ENCODE assay signal across 8 mouse cellular contexts in genomic region chr19:4000119-4000900, GRCm38 (mm10). TPM values are rescaled to one million over a fixed set of nuclear protein-coding genes. Genes with fewer than 3 reads are reported as not detected.
A peak's percentile ranks its signal among the peaks of the same experiment; 100 is the strongest.
DNase-seq lines count a peak whose midpoint lies in the region; ATAC-seq and TF ChIP-seq lines count a peak whose summit lies in the region.

Gene Nudt8 (plus strand): TSS chr19:4000580.
Gene Gm49405 (plus strand): TSS chr19:4000626.

- H3K27me3 ChIP-seq in C2C12 (ENCODE audit: control insufficient read depth, insufficient read depth, insufficient read length) (no peaks in the 10 kb centered on the region), myocyte (ENCODE audit: control insufficient read depth, insufficient read depth, insufficient read length) (no peaks in the 10 kb centered on the region)
- H3K27me3 ChIP-seq in erythroblast, embryonic 14.5 days (ENCODE audit: control insufficient read depth) = no peaks in the 10 kb centered on the region; the same call in 1 of the 2 replicates
- H3K27me3 ChIP-seq in heart, embryonic 11.5 days (ENCODE audit: control insufficient read depth, insufficient read depth, low read length) = no peaks in the 10 kb centered on the region
- no peaks in the 10 kb centered on the region for H3K27me3 ChIP-seq in kidney, embryonic 16.5 days (ENCODE audit: insufficient read depth, low read length)
- no peaks in the 10 kb centered on the region for H3K27me3 ChIP-seq in liver, adult 2 months (ENCODE audit: control insufficient read depth, insufficient read depth, low read length)
- H3K27me3 ChIP-seq in splenic B cell, adult 2 months (ENCODE audit: control insufficient read depth, insufficient read depth, low read length, poor library complexity, severe bottlenecking) = no peaks in the 10 kb centered on the region

- H3K9me3 ChIP-seq in erythroblast, embryonic 14.5 days (ENCODE audit: control insufficient read depth, low read length) = no peaks in the 10 kb centered on the region
- H3K9me3 ChIP-seq in heart, embryonic 11.5 days (replicated peaks; ENCODE audit: control insufficient read depth, low read length) = no peaks in the 10 kb centered on the region
- H3K9me3 ChIP-seq in kidney, embryonic 16.5 days (ENCODE audit: low read length) = no peaks in the 10 kb centered on the region

- H3K4me1 ChIP-seq in erythroblast, embryonic 14.5 days (ENCODE audit: control insufficient read depth) = peaks cover 30% of the 10 kb centered on the region
- peaks cover 39% of the 10 kb centered on the region for H3K4me1 ChIP-seq in heart, embryonic 11.5 days (ENCODE audit: control insufficient read depth, insufficient read depth, low read length)
- H3K4me1 ChIP-seq in kidney, embryonic 16.5 days (ENCODE audit: insufficient read depth, low read length) = peaks cover 40% of the 10 kb centered on the region
- H3K4me1 ChIP-seq in liver, adult 2 months (ENCODE audit: control insufficient read depth, insufficient read depth, low read length) = peaks cover 13% of the 10 kb centered on the region

- H3K27ac ChIP-seq in heart, embryonic 11.5 days (ENCODE audit: low read depth, low read length) = peak within 1 kb of the TSS; percentile 99
- H3K27ac ChIP-seq in kidney, embryonic 16.5 days (ENCODE audit: low read length) = peak within 1 kb of the TSS; percentile 99
- peak within 1 kb of the TSS; percentile 85 for H3K27ac ChIP-seq in liver, adult 2 months (replicated peaks; ENCODE audit: insufficient read depth, low read depth, low read length)

- H3K36me3 ChIP-seq in C2C12 (ENCODE audit: control insufficient read depth, insufficient read depth) (peaks cover 2% of the 10 kb centered on the region), myocyte (ENCODE audit: control insufficient read depth, insufficient read depth) (peaks cover under 1% of the 10 kb centered on the region)
- H3K36me3 ChIP-seq in erythroblast, embryonic 14.5 days (ENCODE audit: control insufficient read depth) = peaks cover 9% of the 10 kb centered on the region
- H3K36me3 ChIP-seq in heart, embryonic 11.5 days (ENCODE audit: control insufficient read depth, insufficient read depth, low read length) = 0 out of 2 replicates have a peak, but pooled peaks cover 2% of the 10 kb centered on the region
- no peaks in the 10 kb centered on the region for H3K36me3 ChIP-seq in kidney, embryonic 16.5 days (ENCODE audit: insufficient read depth, low read length)
- no peaks in the 10 kb centered on the region for H3K36me3 ChIP-seq in liver, adult 2 months (ENCODE audit: control insufficient read depth, insufficient read depth, low read length)
- H3K36me3 ChIP-seq in splenic B cell, adult 2 months (ENCODE audit: control insufficient read depth, insufficient read depth, low read length, poor library complexity, severe bottlenecking) = no peaks in the 10 kb centered on the region

- H3K79me2 ChIP-seq in C2C12 (ENCODE audit: control insufficient read depth, insufficient read depth) (no peaks in the 10 kb centered on the region), myocyte (ENCODE audit: control insufficient read depth, insufficient read depth) (no peaks in the 10 kb centered on the region)
- H3K79me2 ChIP-seq in liver, adult 2 months (ENCODE audit: control insufficient read depth, insufficient read depth, low read length) = no peaks in the 10 kb centered on the region

- peak within 1 kb of the TSS; percentile 76 for H3ac ChIP-seq in C2C12 (ENCODE audit: control insufficient read depth, insufficient read length, low read depth)
- H3ac ChIP-seq in myocyte (ENCODE audit: control insufficient read depth, insufficient read length) = peak within 1 kb of the TSS; percentile 21

- H3K9ac ChIP-seq in heart, embryonic 11.5 days (ENCODE audit: low read depth, low read length) = peak within 1 kb of the TSS; percentile 89
- H3K9ac ChIP-seq in kidney, embryonic 16.5 days (replicated peaks; ENCODE audit: low read length) = peak within 1 kb of the TSS; percentile 83
- H3K9ac ChIP-seq in liver, adult 2 months (ENCODE audit: low read depth, low read length) = peak within 1 kb of the TSS; percentile 91

- H3K79me3 ChIP-seq in C2C12 (ENCODE audit: low read depth) = no peaks in the 10 kb centered on the region

- H3K4me2 ChIP-seq in heart, embryonic 11.5 days = peak within 1 kb of the TSS; percentile 89
- H3K4me2 ChIP-seq in kidney, embryonic 16.5 days (replicated peaks; ENCODE audit: low read depth, low read length) = peak within 1 kb of the TSS; percentile 82
- peak within 1 kb of the TSS; percentile 87 for H3K4me2 ChIP-seq in myocyte (ENCODE audit: low read depth)

- H3K4me3 ChIP-seq in C2C12 (ENCODE audit: insufficient read depth, poor library complexity, severe bottlenecking) (peak within 1 kb of the TSS; percentile 69), myocyte (peak within 1 kb of the TSS; percentile 35)
- peak within 1 kb of the TSS; percentile 83 for H3K4me3 ChIP-seq in erythroblast, embryonic 14.5 days (replicated peaks)
- H3K4me3 ChIP-seq in heart, embryonic 11.5 days (ENCODE audit: low read depth, low read length) = peak within 1 kb of the TSS; percentile 71
- H3K4me3 ChIP-seq in kidney, embryonic 16.5 days (ENCODE audit: low read length) = peak within 1 kb of the TSS; percentile 64
- H3K4me3 ChIP-seq in liver, adult 2 months (ENCODE audit: insufficient read depth, low read depth, low read length) = peak within 1 kb of the TSS; percentile 82

- TF ChIP-seq CTCF in C2C12 (IDR thresholded peaks at IDR 0.05; ENCODE audit: control insufficient read depth, insufficient read depth, insufficient read length) = peak; percentile 50
- TF ChIP-seq CTCF in brain, embryonic 14.5 days (IDR thresholded peaks at IDR 0.05; ENCODE audit: borderline replicate concordance, extremely low read depth, insufficient read depth, insufficient read length) = peak; percentile 89
- TF ChIP-seq CTCF in liver, adult 2 months (IDR thresholded peaks at IDR 0.05; ENCODE audit: low read depth, low read length) = peak; percentile 83

- ATAC-seq in heart, embryonic 11.5 days (replicated peaks; ENCODE audit: insufficient number of reproducible peaks, low FRiP score, low TSS enrichment) = peak; percentile 85
- peak; percentile 94 for ATAC-seq in kidney, embryonic 16.5 days (ENCODE audit: low FRiP score, low TSS enrichment)

- DNase-seq in brain, embryonic 14.5 days (ENCODE audit: low read depth) = peak; percentile 99
- peak; percentile 95 for DNase-seq in liver, adult 2 months (ENCODE audit: extremely low read depth, low read depth, low spot score)
- peak; percentile 98 for DNase-seq in splenic B cell, adult 2 months (ENCODE audit: low read depth, low spot score)

- under 1% methylated on average over 64 of the region's 64 CpGs for WGBS in heart, embryonic 11.5 days (ENCODE audit: insufficient replicate concordance)
- 0% methylated on average over 64 of the region's 64 CpGs for WGBS in kidney, embryonic 16.5 days
- under 1% methylated on average over 64 of the region's 64 CpGs for WGBS in liver, adult 2 months

- TF ChIP-seq POLR2A in brain, embryonic 14.5 days (IDR thresholded peaks at IDR 0.05; ENCODE audit: borderline replicate concordance, extremely low read depth, insufficient read depth, insufficient read length, poor library complexity, severe bottlenecking) = peak; percentile 77
- TF ChIP-seq POLR2A in liver, adult 2 months (IDR thresholded peaks at IDR 0.05; ENCODE audit: extremely low read depth, insufficient read depth, low read length) = peak; percentile 89
- TF ChIP-seq POLR2A in myocyte (IDR thresholded peaks at IDR 0.05; ENCODE audit: insufficient read length, low read depth) = peak; percentile 99

TF ChIP-seq in C2C12, 6 proteins besides CTCF, POLR2A, EP300 and RAD21:
- no peak for TF ChIP-seq USF1 (IDR thresholded peaks at IDR 0.05; ENCODE audit: low read depth)
- peak; percentile 53 for TF ChIP-seq MAX (IDR thresholded peaks at IDR 0.05)
- TF ChIP-seq MYOG (IDR thresholded peaks at IDR 0.05; ENCODE audit: control insufficient read depth, extremely low read depth, insufficient read length) = no peak
- no peak for TF ChIP-seq CEBPB (IDR thresholded peaks at IDR 0.05; ENCODE audit: low read depth)
- TF ChIP-seq FOSL1 (IDR thresholded peaks at IDR 0.05; ENCODE audit: insufficient read depth, low read length, poor library complexity, severe bottlenecking) = no peak

TF ChIP-seq in myocyte, 11 proteins besides CTCF, POLR2A, EP300 and RAD21 (continues in another document):
- TF ChIP-seq USF1 (IDR thresholded peaks at IDR 0.05; ENCODE audit: low read depth) (no peak), TCF3 (IDR thresholded peaks at IDR 0.05; ENCODE audit: insufficient read length, low read depth) (no peak), SRF (IDR thresholded peaks at IDR 0.05; ENCODE audit: control insufficient read depth, insufficient read length, low read depth) (no peak), E2F4 (IDR thresholded peaks at IDR 0.05; ENCODE audit: insufficient read depth) (no peak), CEBPB (IDR thresholded peaks at IDR 0.05; ENCODE audit: insufficient read depth, poor library complexity, severe bottlenecking) (no peak), REST (IDR thresholded peaks at IDR 0.05; ENCODE audit: insufficient read depth, insufficient read length) (no peak), MYOG (IDR thresholded peaks at IDR 0.05; ENCODE audit: control insufficient read depth in 1 of 3, insufficient read depth in 1 of 3, insufficient read length in 2 of 3, low read depth in 2 of 3) (peak in 2 of 3 experiments; percentile 59 to 66), MYOD1 (IDR thresholded peaks at IDR 0.05; ENCODE audit: control insufficient read depth in 1 of 3, insufficient read length in 2 of 3, low read depth in 2 of 3) (peak in 1 of 3 experiments; percentile 80), POLR2AphosphoS2 (IDR thresholded peaks at IDR 0.05; ENCODE audit: insufficient read length, low read depth) (peak; percentile 96), MAX (IDR thresholded peaks at IDR 0.05; ENCODE audit: low read depth) (no peak)

RNA-seq across cellular contexts. Expression of gene Nudt8, which starts in this region (rescaled TPM):
- polyA plus RNA-seq in C2C12 (2012; fragmentation: generic; extraction: Trizol) (28.1 TPM), myocyte (2012; fragmentation: generic; extraction: Trizol) (36.9 TPM)
- 16.4 and 17.5 TPM in 2 replicates for polyA plus RNA-seq in brain, embryonic 14.5 days (2012; rRNA removed)
- polyA plus RNA-seq in erythroblast, embryonic 14.5 days (2012) = 0.45 and 0.73 TPM in 2 replicates
- 48.0 and 48.8 TPM in 2 replicates for polyA plus RNA-seq in heart, embryonic 11.5 days (2014; fragmentation: Nextera tagmentation; extraction: Ambion mirVana)
- 36.2 and 39.8 TPM in 2 replicates for polyA plus RNA-seq in kidney, embryonic 16.5 days (2015; fragmentation: Nextera tagmentation; extraction: Ambion mirVana)
- total RNA-seq in liver, adult 2 months (2014; rRNA removed) = 30.1 and 36.0 TPM in 2 replicates
- 13.4 and 18.5 TPM in 2 replicates for polyA plus RNA-seq in liver, adult 2 months (2012; rRNA removed)

RNA-seq across cellular contexts. Expression of gene Gm49405, which starts in this region (rescaled TPM):
- polyA plus RNA-seq in C2C12 (2012; fragmentation: generic; extraction: Trizol) (0.28 TPM), myocyte (2012; fragmentation: generic; extraction: Trizol) (0.50 TPM)
- polyA plus RNA-seq in brain, embryonic 14.5 days (2012; rRNA removed) = 8.3 and 9.0 TPM in 2 replicates
- polyA plus RNA-seq in erythroblast, embryonic 14.5 days (2012) = 0.05 TPM in 2 replicates
- 2.3 and 2.5 TPM in 2 replicates for polyA plus RNA-seq in heart, embryonic 11.5 days (2014; fragmentation: Nextera tagmentation; extraction: Ambion mirVana)
- 3.9 and 5.2 TPM in 2 replicates for polyA plus RNA-seq in kidney, embryonic 16.5 days (2015; fragmentation: Nextera tagmentation; extraction: Ambion mirVana)
- total RNA-seq in liver, adult 2 months (2014; rRNA removed) = 0.54 and 0.92 TPM in 2 replicates
- polyA plus RNA-seq in liver, adult 2 months (2012; rRNA removed) = 0.72 and 1.1 TPM in 2 replicates

Comparison
In these comparisons a context has a peak if more than half of its experiments do, and no peak if none do; other contexts are left out.
1. Peak in every context shown above with its lines: DNase-seq, ATAC-seq, H3K4me3 ChIP-seq and H3K27ac ChIP-seq.